In genomic region chrX:19167121-19167853, GRCm38 (mm10) we compare ENCODE assay signal across 9 mouse cellular contexts.
DNase-seq lines count a peak whose midpoint lies in the region; ATAC-seq and TF ChIP-seq lines count a peak whose summit lies in the region.
"Had no signal": no experiment of that assay in that cellular context is flagged by ENCODE, and none has a peak within 500 bp of the region (broad histone marks: within the 10 kb centered on the region; RNA-seq: fewer than 3 reads in every experiment).

No protein-coding gene starts in this region.

- peak overlapping the region; percentile 46 for H3K4me2 ChIP-seq in intestine, postnatal 0 days (replicated peaks; ENCODE audit: low read depth)

- H3K4me1 ChIP-seq in intestine, postnatal 0 days (replicated peaks; ENCODE audit: control insufficient read depth, insufficient read depth, low read length), result no peaks in the 10 kb centered on the region

- no peak overlapping the region for H3K27ac ChIP-seq in intestine, postnatal 0 days (ENCODE audit: low read depth, low read length)

- no peak for TF ChIP-seq CTCF in intestine, postnatal 0 days (IDR thresholded peaks at IDR 0.05; ENCODE audit: low read depth)

- DNase-seq in thymus, postnatal 25 days, result peak; percentile 9
- no peak for DNase-seq in thymus, postnatal 10 days (ENCODE audit: low spot score in 2 of 2)
- DNase-seq in cerebellum, adult 18-20 months, result peak; percentile 26 to 32
- DNase-seq in gastrocnemius, postnatal 14 days, result peak; percentile 12
- DNase-seq in lung, postnatal 4 days, result peak; percentile 41 to 47
- peak; percentile 23 for DNase-seq in splenic B cell, adult 2 months (ENCODE audit: low read depth, low spot score)
- DNase-seq in ovary, postnatal 14 days (ENCODE audit: low spot score), result no peak

- H3K36me3 ChIP-seq in intestine, postnatal 0 days (ENCODE audit: control insufficient read depth, insufficient read depth), result no peaks in the 10 kb centered on the region
- H3K36me3 ChIP-seq in splenic B cell, adult 2 months (ENCODE audit: control insufficient read depth, insufficient read depth, low read length, poor library complexity, severe bottlenecking), result no peaks in the 10 kb centered on the region

- no peak overlapping the region for H3K9ac ChIP-seq in intestine, postnatal 0 days (ENCODE audit: low read depth, low read length)

- peak overlapping the region; percentile 16; the same call in 1 of the 2 replicates for H3K4me3 ChIP-seq in intestine, postnatal 0 days (ENCODE audit: low read depth, low read length)
- H3K4me3 ChIP-seq: erythroblast, embryonic 14.5 days had no signal

- no peak for ATAC-seq in intestine, postnatal 0 days

- no peaks in the 10 kb centered on the region for H3K9me3 ChIP-seq in intestine, postnatal 0 days (ENCODE audit: control insufficient read depth)

- no peaks in the 10 kb centered on the region for H3K27me3 ChIP-seq in intestine, postnatal 0 days (replicated peaks; ENCODE audit: control insufficient read depth, insufficient read depth, low read length)
- H3K27me3 ChIP-seq in splenic B cell, adult 2 months (ENCODE audit: control insufficient read depth, insufficient read depth, low read length, poor library complexity, severe bottlenecking), result no peaks in the 10 kb centered on the region

- WGBS in intestine, postnatal 0 days, result 64% methylated on average over 12 of the region's 12 CpGs

- intact Hi-C loops in gastrocnemius, postnatal 14 days (cut with DNase I; ENCODE audit: low total_unique reads), result no loop called here

Comparison
In these comparisons a context has a peak if more than half of its experiments do, and no peak if none do; other contexts are left out.
1. DNase-seq: peak in thymus, postnatal 25 days (single experiment), cerebellum, adult 18-20 months (2 of 2), gastrocnemius, postnatal 14 days (single experiment), lung, postnatal 4 days (2 of 2) and splenic B cell, adult 2 months (single experiment); none in thymus, postnatal 10 days (0 of 2) and ovary, postnatal 14 days (single experiment).